Mouse (Mus musculus): ENCODE data around the gene Twf2. TPM values are rescaled to one million over a fixed set of nuclear protein-coding genes. Genes with fewer than 3 reads are reported as not detected.
A peak's percentile ranks its signal among the peaks of the same experiment; 100 is the strongest.

The Twf2 gene
- polyA plus RNA-seq, 1 experiment from 2014 or later, result 35.9 TPM

DNA sequence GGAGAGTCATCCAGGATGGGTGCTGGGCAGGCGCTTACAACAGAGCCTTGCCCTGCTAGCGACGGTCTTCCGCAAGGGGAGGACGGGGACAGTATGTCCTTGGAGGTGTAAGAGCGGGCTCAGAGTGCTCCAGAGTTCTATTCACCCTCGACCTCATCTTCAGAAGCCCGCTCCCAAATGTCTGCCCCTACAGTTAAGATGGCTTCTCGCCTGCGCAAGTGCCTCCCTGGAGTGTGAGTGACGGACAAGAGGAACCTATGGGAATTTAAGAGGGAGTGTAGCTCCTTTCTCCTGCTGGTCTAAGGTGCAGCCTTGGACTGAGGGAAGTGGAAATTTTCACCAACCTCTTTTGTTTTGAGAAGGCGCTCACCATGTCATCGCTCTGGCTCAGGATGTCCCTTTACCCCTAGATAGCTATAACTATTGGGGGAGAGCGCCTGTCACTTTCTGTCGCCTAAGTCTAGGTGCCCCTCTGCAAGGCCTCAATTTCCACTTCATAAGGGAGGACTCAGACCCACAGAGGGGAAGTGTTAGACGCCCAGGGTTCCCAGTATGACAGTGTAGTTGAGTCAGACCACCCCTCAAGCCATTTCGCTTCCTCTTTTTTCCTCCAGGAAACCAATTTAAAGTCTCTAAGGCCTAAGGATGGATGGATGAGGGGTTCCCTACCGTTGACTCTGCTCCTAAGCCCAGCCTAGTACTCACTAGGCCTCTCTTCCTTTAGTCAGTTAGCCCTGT is 3.2 kb upstream of the Twf2 start, which contains the start of gene Ppm1m:
Ppm1m (minus strand) TSS at position 212 of the 738 bp plus-strand sequence.
- Histone ChIP-seq H3K27ac (peak within 1 kb of the TSS; percentile 61), H3K9me3 (replicated peaks) (no peaks in the 10 kb centered on the region), H3K9ac (peak within 1 kb of the TSS; percentile 83), H3K4me1 (peaks cover 53% of the 10 kb centered on the region), H3K27me3 (replicated peaks) (no peaks in the 10 kb centered on the region), H3K4me3 (peak within 1 kb of the TSS; percentile 74), H3K4me2 (peak within 1 kb of the TSS; percentile 90), H3K36me3 (peaks cover 25% of the 10 kb centered on the region)
- WGBS (ENCODE audit: insufficient replicate concordance), result 32% methylated on average over 18 of the region's 18 CpGs
- peak; percentile 16; the same call in 1 of the 2 replicates for ATAC-seq

DNA sequence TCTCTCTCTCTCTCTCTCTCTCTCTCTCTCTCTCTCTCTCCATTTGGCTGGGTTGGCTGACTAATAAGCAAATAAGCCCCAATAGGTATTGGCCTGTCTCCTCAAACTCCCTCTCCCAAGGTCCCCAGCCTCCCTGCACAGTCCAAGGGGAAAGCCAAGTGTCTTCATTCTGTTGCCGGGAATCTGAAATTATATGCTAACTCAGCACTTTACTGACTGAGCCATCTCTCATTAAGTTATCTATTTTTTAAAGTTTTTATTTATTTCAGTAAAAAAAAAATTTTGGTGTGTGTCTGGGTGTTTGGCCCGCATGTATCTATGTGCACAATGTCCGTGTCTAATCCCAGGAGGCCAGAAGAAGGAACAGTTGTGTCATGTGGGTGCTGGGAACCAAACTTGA is 1.0 kb upstream of the Twf2 start:
- no peak overlapping the region for H3K27ac ChIP-seq
- no peak for ATAC-seq
- peak overlapping the region; percentile 92 for H3K4me2 ChIP-seq
- no peaks in the 10 kb centered on the region for H3K9me3 ChIP-seq (replicated peaks)
- H3K36me3 ChIP-seq, result 0 out of 2 replicates have a peak, but pooled peaks cover 4% of the 10 kb centered on the region
- no peaks in the 10 kb centered on the region for H3K27me3 ChIP-seq (replicated peaks)
- peak overlapping the region; percentile 66; the same call in 1 of the 2 replicates for H3K4me3 ChIP-seq
- WGBS (ENCODE audit: insufficient replicate concordance), result 75% methylated on average over 3 of the region's 3 CpGs
- H3K4me1 ChIP-seq, result peaks cover 71% of the 10 kb centered on the region
- H3K9ac ChIP-seq, result no peak overlapping the region

DNA sequence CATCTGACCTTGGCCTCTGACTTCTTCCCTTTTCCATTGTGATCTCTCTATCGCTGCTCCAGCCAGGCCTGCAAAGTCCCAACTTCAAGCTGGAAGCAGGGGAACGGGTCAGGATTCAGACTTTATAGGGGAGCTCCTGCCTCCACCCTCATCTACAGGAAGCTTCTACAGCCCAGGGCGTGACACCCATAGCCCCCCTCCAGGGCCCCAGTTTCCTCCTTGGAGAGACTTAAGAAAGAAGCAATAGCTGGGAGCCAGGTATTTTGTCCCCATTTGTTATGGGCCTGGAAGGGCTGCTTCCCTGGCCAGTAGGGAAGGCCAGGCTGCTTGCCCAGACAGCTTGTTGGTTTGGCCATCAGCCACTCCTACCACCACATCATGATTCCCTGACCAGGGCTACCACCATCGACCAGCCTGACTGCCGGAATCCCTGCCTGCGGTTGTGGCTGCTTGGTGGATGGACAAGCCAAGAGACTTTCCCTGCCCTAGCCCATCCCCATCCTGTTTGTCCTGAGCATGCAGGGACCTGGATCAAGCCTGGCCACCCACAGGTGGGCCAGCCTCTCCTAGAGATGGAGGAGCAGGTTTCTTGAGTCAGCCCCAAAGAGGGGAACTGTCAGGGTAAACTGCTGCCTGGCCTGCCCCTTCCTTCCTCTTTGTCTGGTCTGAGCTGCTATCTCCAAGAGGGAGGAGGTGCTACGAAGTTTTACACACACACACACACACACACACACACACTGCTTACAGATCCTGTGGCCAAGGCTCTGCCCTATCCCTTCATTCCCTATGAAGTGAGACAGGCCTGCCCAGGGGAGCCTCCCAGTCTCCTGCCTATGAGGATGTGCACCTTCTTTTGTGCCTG is 1.3 kb downstream of the Twf2 start:
- Histone ChIP-seq H3K4me3 (peak overlapping the region; percentile 66), H3K9me3 (replicated peaks) (no peaks in the 10 kb centered on the region), H3K36me3 (peaks cover 7% of the 10 kb centered on the region), H3K27ac (peak overlapping the region; percentile 63), H3K4me2 (peak overlapping the region; percentile 92), H3K27me3 (replicated peaks) (no peaks in the 10 kb centered on the region), H3K4me1 (peaks cover 54% of the 10 kb centered on the region), H3K9ac (peak overlapping the region; percentile 49)
- 32% methylated on average over 7 of the region's 7 CpGs for WGBS (ENCODE audit: insufficient replicate concordance)
- ATAC-seq, result no peak

DNA sequence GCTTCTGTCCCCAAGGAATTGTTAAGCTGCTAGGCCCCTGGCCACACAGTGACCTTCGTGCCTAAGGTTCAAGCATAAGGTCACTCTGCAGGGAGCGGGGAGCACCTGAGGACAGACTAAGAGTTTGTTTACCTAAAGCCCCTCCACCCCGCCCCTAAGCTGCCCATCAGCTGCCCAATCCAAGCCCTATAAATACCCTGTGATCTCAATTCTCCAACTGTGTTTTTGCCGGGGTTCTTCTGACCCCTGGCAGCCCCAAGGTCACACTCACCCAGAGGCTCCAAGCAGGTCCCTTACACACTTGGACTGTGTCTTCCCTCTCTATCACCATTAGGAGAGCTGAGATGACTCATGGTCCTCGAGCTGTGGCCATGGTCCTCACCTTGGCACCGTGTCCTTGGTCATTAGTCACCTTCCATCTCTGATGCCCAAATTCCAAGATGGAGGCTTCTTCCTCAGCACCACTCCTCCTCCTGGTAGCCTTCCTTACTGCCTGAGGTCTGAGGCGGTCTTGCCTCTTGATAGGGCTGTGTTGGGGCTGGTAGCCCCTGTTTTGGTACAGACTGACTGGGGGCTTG is 2.9 kb downstream of the Twf2 start:
- H3K4me3 ChIP-seq, result no peak overlapping the region
- no peak overlapping the region for H3K27ac ChIP-seq
- peaks cover 7% of the 10 kb centered on the region for H3K36me3 ChIP-seq
- H3K27me3 ChIP-seq (replicated peaks), result no peaks in the 10 kb centered on the region
- 67% methylated on average over 7 of the region's 7 CpGs for WGBS (ENCODE audit: insufficient replicate concordance)
- H3K9me3 ChIP-seq (replicated peaks), result no peaks in the 10 kb centered on the region
- ATAC-seq, result no peak
- no peak overlapping the region for H3K9ac ChIP-seq
- 0 out of 2 replicates have a peak overlapping the region, but pooled peaks have one; percentile 2 for H3K4me2 ChIP-seq
- H3K4me1 ChIP-seq, result peaks cover 43% of the 10 kb centered on the region

DNA sequence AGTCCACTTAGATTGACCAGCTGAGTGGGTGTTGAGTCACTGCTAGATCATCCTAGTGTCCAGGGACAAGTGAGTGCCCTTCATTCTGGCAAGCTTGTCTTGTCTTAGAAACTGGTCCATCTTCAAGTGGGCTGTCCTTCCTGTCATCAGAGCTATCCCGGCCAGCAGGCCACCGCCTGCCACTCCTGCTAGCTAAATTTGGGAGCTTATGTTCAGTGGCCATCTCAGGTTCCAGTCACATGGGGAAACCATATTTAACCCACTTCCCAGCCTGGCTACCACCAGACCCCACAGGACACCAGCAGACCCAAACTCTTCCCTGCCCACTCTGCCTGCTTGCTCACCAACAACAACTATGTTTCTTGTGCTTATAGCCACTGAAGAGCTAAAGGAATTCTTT is 3.6 kb downstream of the Twf2 start:
- H3K4me2 ChIP-seq, result no peak overlapping the region
- peaks cover 7% of the 10 kb centered on the region for H3K36me3 ChIP-seq
- no peak overlapping the region for H3K9ac ChIP-seq
- no peak overlapping the region for H3K4me3 ChIP-seq
- H3K9me3 ChIP-seq (replicated peaks), result no peaks in the 10 kb centered on the region
- H3K27me3 ChIP-seq (replicated peaks), result no peaks in the 10 kb centered on the region
- H3K4me1 ChIP-seq, result peaks cover 48% of the 10 kb centered on the region
- 74% methylated on average over 2 of the region's 2 CpGs for WGBS (ENCODE audit: insufficient replicate concordance)
- no peak for ATAC-seq
- H3K27ac ChIP-seq, result no peak overlapping the region

DNA sequence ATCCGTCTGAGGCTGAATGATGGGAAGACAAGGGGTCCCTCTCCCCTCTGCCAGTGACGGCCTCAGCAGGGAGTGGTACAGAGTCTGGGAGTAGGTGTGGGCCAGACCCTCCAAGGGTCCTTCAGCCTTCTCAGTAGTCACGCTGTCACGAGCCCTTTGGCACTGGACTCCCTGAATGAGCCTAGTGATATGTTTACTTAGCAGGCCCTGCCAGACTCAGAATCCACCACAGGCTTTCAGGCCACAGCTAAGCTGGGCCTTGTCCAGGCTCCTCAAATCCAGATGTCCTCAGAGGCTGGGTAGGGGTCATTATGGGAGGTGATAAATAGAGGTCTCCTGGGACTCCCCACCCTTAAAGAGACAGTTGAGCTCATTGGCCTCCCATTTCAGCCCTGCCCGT is 5.3 kb downstream of the Twf2 start:
- H3K9ac ChIP-seq, result no peak overlapping the region
- WGBS (ENCODE audit: insufficient replicate concordance), result 83% methylated on average over 5 of the region's 5 CpGs
- no peaks in the 10 kb centered on the region for H3K9me3 ChIP-seq (replicated peaks)
- H3K4me3 ChIP-seq, result no peak overlapping the region
- H3K27ac ChIP-seq, result no peak overlapping the region
- no peak overlapping the region for H3K4me2 ChIP-seq
- H3K27me3 ChIP-seq (replicated peaks), result no peaks in the 10 kb centered on the region
- peaks cover 17% of the 10 kb centered on the region for H3K36me3 ChIP-seq
- peaks cover 48% of the 10 kb centered on the region for H3K4me1 ChIP-seq
- no peak for ATAC-seq

DNA sequence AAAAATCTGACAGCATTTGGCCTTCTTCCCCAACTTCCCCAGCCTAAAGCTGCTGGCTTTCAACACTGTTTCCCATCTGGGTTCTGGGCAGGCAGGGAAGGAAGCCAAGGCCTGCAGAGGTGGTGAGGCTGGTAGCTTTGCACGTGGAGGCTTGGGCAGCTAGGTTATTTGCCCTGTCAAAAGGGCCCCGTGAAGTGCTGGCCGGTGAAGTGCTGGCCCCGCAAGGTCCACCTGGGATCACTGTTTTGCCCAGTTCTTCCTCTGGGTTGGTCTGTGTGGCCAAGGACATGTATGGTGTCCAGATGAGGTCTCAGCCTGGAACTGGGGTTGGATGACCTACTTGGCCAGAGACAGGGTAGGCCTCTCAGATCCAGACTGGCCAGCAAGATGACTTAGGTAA is 7.0 kb downstream of the Twf2 start:
- Histone ChIP-seq H3K36me3 (peaks cover 34% of the 10 kb centered on the region), H3K4me3 (no peak overlapping the region), H3K4me2 (no peak overlapping the region), H3K27ac (no peak overlapping the region), H3K27me3 (replicated peaks) (no peaks in the 10 kb centered on the region), H3K9ac (no peak overlapping the region), H3K4me1 (peaks cover 30% of the 10 kb centered on the region), H3K9me3 (replicated peaks) (no peaks in the 10 kb centered on the region)
- 80% methylated on average over 4 of the region's 4 CpGs for WGBS (ENCODE audit: insufficient replicate concordance)
- no peak for ATAC-seq

DNA sequence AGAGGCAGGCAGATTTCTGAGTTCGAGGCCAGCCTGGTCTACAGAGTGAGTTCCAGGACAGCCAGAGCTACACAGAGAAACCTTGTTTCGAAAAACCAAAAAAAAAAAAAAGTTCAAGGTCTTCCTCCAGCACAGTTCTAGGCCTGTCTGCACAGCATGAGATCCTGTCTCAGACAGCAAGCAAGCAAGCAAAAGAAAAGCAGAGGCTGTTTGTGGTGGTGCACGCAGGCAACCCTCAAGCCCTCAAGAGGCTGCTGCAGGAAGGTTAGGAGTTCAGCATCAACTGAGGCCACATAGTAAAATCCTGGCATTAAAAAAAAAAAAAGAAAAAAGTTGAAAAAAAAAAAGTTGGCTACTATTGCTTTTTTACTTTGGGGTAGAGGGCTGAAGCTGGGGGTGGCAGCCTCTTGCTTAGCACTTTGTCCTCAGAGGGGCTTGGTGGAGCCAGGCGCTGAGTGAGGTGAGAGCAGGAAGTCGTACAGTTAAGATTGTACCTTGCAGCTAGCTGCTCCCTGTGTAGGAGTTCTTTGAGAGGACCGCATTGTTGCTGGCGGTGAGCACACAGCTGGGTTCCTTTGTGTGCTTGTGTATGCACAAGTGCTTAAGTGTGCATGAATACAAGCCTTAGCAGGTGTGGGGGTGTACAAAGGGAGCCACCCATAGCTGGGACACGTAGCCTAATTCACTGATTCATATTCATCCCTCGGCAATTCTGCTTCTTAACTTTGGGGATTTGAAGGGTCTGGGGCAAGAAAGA is 8.1 kb downstream of the Twf2 start:
- H3K27ac ChIP-seq, result no peak overlapping the region
- H3K4me2 ChIP-seq, result peak overlapping the region; percentile 65
- H3K9me3 ChIP-seq (replicated peaks), result no peaks in the 10 kb centered on the region
- peaks cover 22% of the 10 kb centered on the region for H3K4me1 ChIP-seq
- no peaks in the 10 kb centered on the region for H3K27me3 ChIP-seq (replicated peaks)
- no peak for ATAC-seq
- 70% methylated on average over 9 of the region's 9 CpGs for WGBS (ENCODE audit: insufficient replicate concordance)
- peaks cover 38% of the 10 kb centered on the region for H3K36me3 ChIP-seq
- no peak overlapping the region for H3K9ac ChIP-seq
- H3K4me3 ChIP-seq, result no peak overlapping the region

DNA sequence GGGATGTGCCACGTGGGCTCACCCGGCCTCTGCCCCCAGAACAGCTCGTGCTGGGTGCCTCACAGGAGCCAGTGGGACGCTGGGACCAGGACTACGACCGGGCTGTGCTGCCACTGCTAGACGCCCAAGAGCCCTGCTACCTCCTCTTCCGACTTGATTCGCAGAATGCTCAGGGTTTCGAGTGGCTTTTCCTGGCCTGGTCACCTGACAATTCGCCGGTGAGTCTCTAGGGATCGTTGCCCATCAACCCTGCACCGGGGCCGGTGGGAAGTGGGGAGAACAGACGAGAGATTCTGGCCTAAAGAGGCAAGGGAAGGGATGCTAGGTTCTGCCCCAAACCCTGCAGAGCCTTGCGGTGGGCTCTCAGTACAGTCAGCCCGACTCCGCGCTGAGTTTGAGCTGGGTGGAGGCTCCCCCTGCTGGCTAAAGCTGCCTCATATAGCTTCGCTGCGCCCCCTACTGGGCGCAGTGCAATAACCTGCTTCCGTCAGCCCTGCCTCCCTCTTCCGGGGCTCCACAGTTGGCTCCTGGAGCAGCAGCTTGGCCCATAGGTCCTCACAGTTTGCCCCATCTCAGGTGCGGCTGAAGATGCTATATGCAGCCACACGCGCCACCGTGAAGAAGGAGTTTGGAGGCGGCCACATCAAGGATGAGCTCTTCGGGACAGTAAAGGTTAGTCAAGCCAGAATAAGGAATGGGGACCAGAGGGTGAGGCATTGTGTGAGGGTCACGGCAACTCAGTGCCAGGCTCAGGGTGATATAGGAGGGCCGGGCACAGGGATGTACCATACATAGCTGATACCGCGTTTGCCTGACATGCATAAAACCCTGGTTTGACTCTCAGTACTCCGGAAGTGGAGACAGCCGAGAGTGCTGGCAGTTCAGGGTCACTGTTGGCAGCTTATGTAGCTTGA is 9.0 kb downstream of the Twf2 start:
- H3K4me1 ChIP-seq, result peaks cover 15% of the 10 kb centered on the region
- WGBS (ENCODE audit: insufficient replicate concordance), result 33% methylated on average over 37 of the region's 37 CpGs
- peak; percentile 75 for ATAC-seq
- peak overlapping the region; percentile 43; the same call in 1 of the 2 replicates for H3K9ac ChIP-seq
- 0 out of 2 replicates have a peak overlapping the region, but pooled peaks have one; percentile 24 for H3K27ac ChIP-seq
- H3K27me3 ChIP-seq (replicated peaks), result no peaks in the 10 kb centered on the region
- no peaks in the 10 kb centered on the region for H3K9me3 ChIP-seq (replicated peaks)
- peak overlapping the region; percentile 65 for H3K4me2 ChIP-seq
- peaks cover 38% of the 10 kb centered on the region for H3K36me3 ChIP-seq
- H3K4me3 ChIP-seq, result peak overlapping the region; percentile 30

DNA sequence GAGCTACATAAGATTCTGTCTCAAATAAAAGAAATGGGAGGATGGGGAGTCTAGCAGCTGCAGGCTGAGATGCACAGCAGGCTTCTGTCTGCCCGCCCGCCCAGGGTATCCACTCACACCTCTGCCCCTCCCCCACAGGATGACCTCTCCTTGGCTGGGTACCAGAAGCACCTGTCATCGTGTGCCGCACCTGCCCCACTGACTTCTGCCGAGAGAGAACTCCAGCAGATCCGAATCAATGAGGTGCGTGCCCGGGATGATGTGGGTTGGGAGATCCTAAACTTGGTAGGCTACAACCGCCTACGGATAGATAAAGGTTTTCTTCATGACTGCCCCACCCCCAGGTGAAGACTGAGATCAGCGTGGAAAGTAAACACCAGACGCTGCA is 9.7 kb downstream of the Twf2 start:
- Histone ChIP-seq H3K4me1 (peaks cover 15% of the 10 kb centered on the region), H3K9ac (no peak overlapping the region), H3K9me3 (replicated peaks) (no peaks in the 10 kb centered on the region), H3K36me3 (peaks cover 38% of the 10 kb centered on the region), H3K4me3 (no peak overlapping the region), H3K4me2 (no peak overlapping the region), H3K27ac (no peak overlapping the region), H3K27me3 (replicated peaks) (no peaks in the 10 kb centered on the region)
- ATAC-seq, result no peak
- WGBS (ENCODE audit: insufficient replicate concordance), result 80% methylated on average over 12 of the region's 12 CpGs

Measured in liver, embryonic 12.5 days (tissue).